Mouse (Mus musculus): Measurements from ENCODE around the gene Nrxn1.

GRCm38 (mm10) chr17:90624591-90625266 lies 468.1 kb downstream of the Nrxn1 start:
- TF ChIP-seq CTCF (conservative IDR thresholded peaks at IDR 0.05; ENCODE audit: insufficient read depth, insufficient read length, low read depth, low read length): no peak
- TF ChIP-seq POLR2A (IDR thresholded peaks at IDR 0.05; ENCODE audit: low read depth, low read length): no peak

Measured in kidney, adult 2 months (tissue).